Mouse (Mus musculus) spleen, adult 2 months (tissue): ENCODE measurements around the gene C1qb. TPM values are rescaled to one million over a fixed set of nuclear protein-coding genes. Genes with fewer than 3 reads are reported as not detected.

Source experiments
- DNase-seq, 2 experiments: peaks; one replicate each; pipeline versions ENCODE4 v3.0.0 to v3.0.0-alpha.2; 2012 to 2021; ENCODE audit warnings: low spot score in 2 of 2, low read depth in 1 of 2
- H3K27ac ChIP-seq: fragments of 200-500 bp; 2 replicates; pipeline ENCODE4 v1.5.1; 2012; ENCODE audit warnings: low read length, inconsistent platforms; ENCODE audit not compliant: insufficient read depth
- H3K27me3 ChIP-seq: fragments of 200-500 bp; 2 replicates; pipeline ENCODE4 v1.6.1; 2012; ENCODE audit warnings: mild to moderate bottlenecking, moderate library complexity, low read length, inconsistent platforms; ENCODE audit not compliant: control insufficient read depth, insufficient read depth
- H3K36me3 ChIP-seq: fragments of 200-500 bp; 2 replicates; pipeline ENCODE4 v1.6.1; 2012; ENCODE audit warnings: mild to moderate bottlenecking, low read length, inconsistent platforms; ENCODE audit not compliant: control insufficient read depth, insufficient read depth
- H3K4me1 ChIP-seq: fragments of 200-500 bp; 2 replicates; pipeline ENCODE4 v1.6.1; 2011; ENCODE audit warnings: inconsistent platforms; ENCODE audit not compliant: control insufficient read depth, insufficient read depth, insufficient read length
- H3K4me3 ChIP-seq: fragments of 200-500 bp; 2 replicates; pipeline ENCODE4 v1.5.1; 2011; ENCODE audit warnings: mild to moderate bottlenecking, inconsistent platforms; ENCODE audit not compliant: insufficient read depth, insufficient read length; ENCODE audit errors: extremely low read depth
- CTCF ChIP-seq: fragments of 200-500 bp; IDR thresholded peaks from 2 replicates; pipeline ENCODE4 v1.5.1; 2011; ENCODE audit warnings: mild to moderate bottlenecking, inconsistent platforms; ENCODE audit not compliant: insufficient read depth, insufficient read length, insufficient replicate concordance; ENCODE audit errors: extremely low read depth
- POLR2A ChIP-seq: fragments of 200-500 bp; IDR thresholded peaks from 2 replicates; pipeline ENCODE4 v1.6.1; 2011; ENCODE audit warnings: low read depth, low read length, inconsistent platforms
- WGBS: fragments of 180-500 bp; shearing (Covaris S2); methylation state at CpG from one replicate; pipeline ENCODE4 v1.1.7; 2018; 5-methylcytosine and 5-hydroxymethylcytosine counted together
- polyA plus RNA-seq: library from polyadenylated mRNA; depleted of rRNA; stranded (reverse); fragments of >200 nt; gene quantifications from 2 replicates; pipeline ENCODE4 v1.2.3, GENCODE M21; 2012

The C1qb gene
- polyA plus RNA-seq, 1 experiment = 284 TPM

GRCm38 (mm10) chr4:136878601-136879000 lies 7.4 kb downstream of the C1qb start:
- H3K4me1 ChIP-seq = no peaks in the 10 kb centered on the region
- TF ChIP-seq CTCF = no peak
- no peak for TF ChIP-seq POLR2A
- no peaks in the 10 kb centered on the region for H3K27me3 ChIP-seq
- no peak overlapping the region for H3K27ac ChIP-seq
- H3K4me3 ChIP-seq = no peak overlapping the region
- no peaks in the 10 kb centered on the region for H3K36me3 ChIP-seq
- WGBS = 49% methylated on average over 5 of the region's 5 CpGs
- DNase-seq = no peak

GRCm38 (mm10) chr4:136878171-136878570 lies 7.8 kb downstream of the C1qb start:
- Histone ChIP-seq H3K4me1 (no peaks in the 10 kb centered on the region), H3K4me3 (no peak overlapping the region), H3K36me3 (no peaks in the 10 kb centered on the region), H3K27me3 (no peaks in the 10 kb centered on the region), H3K27ac (no peak overlapping the region)
- WGBS = 71% methylated on average over 8 of the region's 8 CpGs
- DNase-seq = no peak
- TF ChIP-seq POLR2A (no peak), CTCF (no peak)

- Histone ChIP-seq H3K27me3 (no peaks in the 10 kb centered on the region), H3K27ac (no peak overlapping the region), H3K4me1 (no peaks in the 10 kb centered on the region), H3K36me3 (no peaks in the 10 kb centered on the region), H3K4me3 (no peak overlapping the region)
- WGBS = 13% methylated on average over 7 of the region's 7 CpGs
- TF ChIP-seq POLR2A (no peak), CTCF (no peak)
- no peak for DNase-seq
These were observed 9.0 kb downstream of the C1qb start for GRCm38 (mm10) chr4:136876971-136877370.

GRCm38 (mm10) chr4:136875012-136875411 lies 11.0 kb downstream of the C1qb start:
- no peak overlapping the region for H3K4me3 ChIP-seq
- H3K27ac ChIP-seq = no peak overlapping the region
- no peaks in the 10 kb centered on the region for H3K4me1 ChIP-seq
- TF ChIP-seq POLR2A = no peak
- TF ChIP-seq CTCF = no peak
- no peak for DNase-seq
- 90% methylated on average over 14 of the region's 14 CpGs for WGBS
- no peaks in the 10 kb centered on the region for H3K27me3 ChIP-seq
- no peaks in the 10 kb centered on the region for H3K36me3 ChIP-seq

- no peaks in the 10 kb centered on the region for H3K4me1 ChIP-seq
- no peak overlapping the region for H3K4me3 ChIP-seq
- no peak for DNase-seq
- H3K27me3 ChIP-seq = no peaks in the 10 kb centered on the region
- no peak for TF ChIP-seq CTCF
- no peak for TF ChIP-seq POLR2A
- H3K36me3 ChIP-seq = no peaks in the 10 kb centered on the region
- WGBS = 89% methylated on average over 6 of the region's 6 CpGs
- H3K27ac ChIP-seq = no peak overlapping the region
These were observed 17.6 kb downstream of the C1qb start for GRCm38 (mm10) chr4:136868371-136868770.

- no peak for TF ChIP-seq POLR2A
- TF ChIP-seq CTCF = no peak
- 41% methylated on average over 12 of the region's 12 CpGs for WGBS
- no peak overlapping the region for H3K4me3 ChIP-seq
- H3K4me1 ChIP-seq = no peaks in the 10 kb centered on the region
- no peak overlapping the region for H3K27ac ChIP-seq
- DNase-seq = no peak
- no peaks in the 10 kb centered on the region for H3K36me3 ChIP-seq
- H3K27me3 ChIP-seq = no peaks in the 10 kb centered on the region
These were observed 18.2 kb downstream of the C1qb start for GRCm38 (mm10) chr4:136867690-136868345.

- H3K4me1 ChIP-seq = no peaks in the 10 kb centered on the region
- H3K4me3 ChIP-seq = no peak overlapping the region
- no peak overlapping the region for H3K27ac ChIP-seq
- TF ChIP-seq CTCF = no peak
- TF ChIP-seq POLR2A = no peak
- DNase-seq = no peak
- WGBS = 76% methylated on average over 5 of the region's 5 CpGs
- no peaks in the 10 kb centered on the region for H3K36me3 ChIP-seq
- H3K27me3 ChIP-seq = no peaks in the 10 kb centered on the region
These were observed 20.5 kb downstream of the C1qb start for GRCm38 (mm10) chr4:136865531-136865930.
